Mouse (Mus musculus) erythroblast, embryonic 14.5 days (primary cell): ENCODE results near the gene Qrfp. TPM values are rescaled to one million over a fixed set of nuclear protein-coding genes. Genes with fewer than 3 reads are reported as not detected.

ENCODE experiments used
- H3K27me3 ChIP-seq: 2 replicates; pipeline ENCODE4 v1.6.1; 2012; ENCODE audit warnings: inconsistent platforms; ENCODE audit not compliant: control insufficient read depth
- H3K36me3 ChIP-seq: 2 replicates; pipeline ENCODE4 v1.6.1; 2012; ENCODE audit warnings: mild to moderate bottlenecking, inconsistent platforms; ENCODE audit not compliant: control insufficient read depth
- H3K4me1 ChIP-seq: 2 replicates; pipeline ENCODE4 v1.6.1; 2012; ENCODE audit warnings: inconsistent platforms; ENCODE audit not compliant: control insufficient read depth
- H3K4me3 ChIP-seq: replicated peaks from 2 replicates; pipeline ENCODE3; 2012; ENCODE audit warnings: moderate library complexity, mild to moderate bottlenecking, inconsistent platforms
- H3K9me3 ChIP-seq: 2 replicates; pipeline ENCODE4 v1.6.1; 2012; ENCODE audit warnings: low read length, inconsistent platforms, mixed read lengths; ENCODE audit not compliant: control insufficient read depth
- GATA1 ChIP-seq: IDR thresholded peaks from 2 replicates; pipeline ENCODE4 v1.6.1; 2012; ENCODE audit warnings: low read length, inconsistent platforms, mixed read lengths
- TAL1 ChIP-seq: IDR thresholded peaks from 3 replicates; pipeline ENCODE4 v1.6.1; 2012; ENCODE audit warnings: low read length, inconsistent platforms, mixed read lengths
- polyA plus RNA-seq: library from polyadenylated mRNA; stranded (reverse); fragments of >175 nt; gene quantifications from 2 replicates; pipeline ENCODE4 v1.2.3, GENCODE M21; 2012

Qrfp gene
- not detected in 2 replicates for polyA plus RNA-seq

DNA sequence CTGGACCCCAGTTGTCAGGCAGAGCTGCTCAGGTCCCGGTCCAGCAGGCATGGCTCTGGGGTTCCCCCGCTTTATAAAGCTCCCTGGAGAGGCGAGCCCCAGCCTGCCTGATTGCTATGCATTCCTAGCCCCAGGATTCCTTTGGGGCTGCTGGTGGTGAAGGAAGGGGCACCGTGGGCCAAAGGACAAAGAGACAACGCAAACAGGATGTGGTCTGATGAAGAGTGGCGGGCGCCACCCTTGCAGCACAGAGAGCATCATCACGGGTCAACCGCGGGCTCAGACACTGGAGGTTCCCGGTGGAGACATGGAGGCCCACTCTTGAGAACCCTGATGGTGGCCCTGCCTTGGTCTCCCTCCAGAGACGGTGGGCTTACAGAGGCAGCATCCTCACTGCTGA, at the start of gene Qrfp:
Gene Qrfp (minus strand): TSS at position 137 of the 400 bp plus-strand sequence.
- TF ChIP-seq GATA1 = no peak
- no peak for TF ChIP-seq TAL1
- Histone ChIP-seq H3K36me3 (no peaks in the 10 kb centered on the region), H3K9me3 (no peaks in the 10 kb centered on the region), H3K4me1 (no peaks in the 10 kb centered on the region), H3K27me3 (peaks cover 26% of the 10 kb centered on the region), H3K4me3 (no peak within 1 kb of the TSS)

DNA sequence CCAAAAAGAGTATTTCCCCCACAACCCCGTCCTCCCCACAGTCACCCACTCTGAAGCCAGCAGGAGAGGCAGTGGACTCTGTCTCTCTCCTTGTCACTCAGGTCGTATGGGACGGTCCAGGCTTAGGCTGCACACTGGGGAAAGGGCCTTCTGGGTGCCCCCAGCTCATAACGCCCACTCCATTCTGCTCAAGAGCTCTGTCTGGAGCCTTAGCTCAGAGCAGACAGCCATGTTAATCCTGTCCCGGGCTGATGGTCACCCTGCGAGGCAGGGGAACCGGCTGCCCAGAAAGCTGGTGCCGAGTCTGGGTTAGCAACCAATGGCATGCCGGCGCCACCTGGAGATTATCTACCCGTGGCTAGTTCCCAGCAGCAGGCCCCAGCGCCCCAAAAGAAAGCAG, 48.1 kb upstream of the Qrfp start:
- H3K36me3 ChIP-seq = no peaks in the 10 kb centered on the region
- TF ChIP-seq TAL1 = no peak
- no peak for TF ChIP-seq GATA1
- no peaks in the 10 kb centered on the region for H3K4me1 ChIP-seq
- no peaks in the 10 kb centered on the region; the same call in 1 of the 2 replicates for H3K27me3 ChIP-seq
- H3K9me3 ChIP-seq = no peaks in the 10 kb centered on the region
- no peak overlapping the region for H3K4me3 ChIP-seq

DNA sequence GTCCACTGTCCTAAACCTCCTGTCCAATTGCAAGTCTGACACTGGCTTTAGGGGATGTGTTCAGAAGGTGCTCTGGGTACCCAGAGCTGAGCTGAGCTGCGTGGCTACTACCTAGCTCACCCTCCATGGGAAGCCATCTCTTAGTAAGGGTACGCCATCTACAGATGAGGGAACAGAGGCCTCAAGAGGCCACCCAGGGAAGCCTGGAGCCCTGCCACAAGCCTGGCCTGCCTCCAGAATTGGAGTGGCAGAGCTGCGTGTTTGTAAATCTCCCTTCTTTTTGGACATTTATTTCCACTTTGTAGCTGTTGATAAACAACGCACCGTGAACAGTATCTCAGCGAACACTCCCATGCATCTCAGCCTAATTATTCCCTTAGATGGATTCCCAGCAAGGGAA, 46.8 kb upstream of the Qrfp start:
- H3K9me3 ChIP-seq = no peaks in the 10 kb centered on the region
- H3K4me1 ChIP-seq = no peaks in the 10 kb centered on the region
- H3K27me3 ChIP-seq = no peaks in the 10 kb centered on the region; the same call in 1 of the 2 replicates
- TF ChIP-seq GATA1 (no peak), TAL1 (no peak)
- H3K36me3 ChIP-seq = no peaks in the 10 kb centered on the region
- no peak overlapping the region for H3K4me3 ChIP-seq

DNA sequence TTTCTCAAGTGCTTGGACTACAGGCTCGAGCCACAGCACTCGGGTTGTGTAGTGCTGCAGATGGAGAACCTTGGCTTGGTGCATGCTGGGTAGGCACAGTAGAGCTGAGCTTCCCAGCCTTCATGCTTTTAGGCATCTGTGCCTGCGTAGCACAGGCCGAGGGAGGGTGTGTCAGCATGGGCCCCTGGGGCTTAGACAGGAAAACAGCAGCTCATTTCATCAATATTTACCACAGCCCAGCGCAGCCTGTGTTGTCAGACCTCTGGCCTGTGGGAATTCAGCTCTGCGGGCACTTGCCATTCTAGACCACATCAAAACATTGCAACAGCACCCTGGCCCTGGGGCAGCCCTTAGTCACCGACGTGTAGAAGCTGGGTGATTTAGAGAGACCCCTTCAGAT, 45.6 kb upstream of the Qrfp start:
- TF ChIP-seq GATA1 = no peak
- no peak for TF ChIP-seq TAL1
- no peaks in the 10 kb centered on the region for H3K9me3 ChIP-seq
- H3K4me1 ChIP-seq = no peaks in the 10 kb centered on the region
- H3K27me3 ChIP-seq = no peaks in the 10 kb centered on the region; the same call in 1 of the 2 replicates
- no peaks in the 10 kb centered on the region for H3K36me3 ChIP-seq
- H3K4me3 ChIP-seq = no peak overlapping the region

- Histone ChIP-seq H3K9me3 (peaks cover 2% of the 10 kb centered on the region; the same call in 1 of the 2 replicates), H3K27me3 (peaks cover 31% of the 10 kb centered on the region), H3K4me1 (peaks cover 3% of the 10 kb centered on the region), H3K36me3 (no peaks in the 10 kb centered on the region), H3K4me3 (no peak overlapping the region)
- no peak for TF ChIP-seq GATA1
- no peak for TF ChIP-seq TAL1
These were observed 39.8 kb upstream of the Qrfp start for GRCm38 (mm10) chr2:31850141-31850540.

DNA sequence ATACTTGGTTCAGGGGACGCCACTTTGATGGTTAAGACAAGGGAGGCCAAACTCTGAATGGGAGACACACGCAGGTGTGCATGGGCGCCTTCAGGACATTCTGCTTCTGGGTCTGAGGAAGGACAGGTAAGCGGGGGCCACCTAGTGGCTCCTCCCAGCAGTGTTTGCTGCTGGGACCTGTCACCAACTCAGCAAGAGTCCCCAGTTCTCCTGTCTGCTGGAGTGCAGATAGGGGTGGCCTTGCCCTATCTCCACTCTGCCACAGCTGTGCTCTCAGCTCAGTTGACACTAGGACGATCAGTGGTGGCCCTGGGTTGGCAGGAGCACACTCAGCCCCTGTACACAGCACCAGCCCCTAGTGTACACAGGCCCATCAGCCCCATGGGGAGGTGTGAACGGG, 37.5 kb upstream of the Qrfp start:
- no peaks in the 10 kb centered on the region for H3K36me3 ChIP-seq
- H3K27me3 ChIP-seq = peaks cover 52% of the 10 kb centered on the region

DNA sequence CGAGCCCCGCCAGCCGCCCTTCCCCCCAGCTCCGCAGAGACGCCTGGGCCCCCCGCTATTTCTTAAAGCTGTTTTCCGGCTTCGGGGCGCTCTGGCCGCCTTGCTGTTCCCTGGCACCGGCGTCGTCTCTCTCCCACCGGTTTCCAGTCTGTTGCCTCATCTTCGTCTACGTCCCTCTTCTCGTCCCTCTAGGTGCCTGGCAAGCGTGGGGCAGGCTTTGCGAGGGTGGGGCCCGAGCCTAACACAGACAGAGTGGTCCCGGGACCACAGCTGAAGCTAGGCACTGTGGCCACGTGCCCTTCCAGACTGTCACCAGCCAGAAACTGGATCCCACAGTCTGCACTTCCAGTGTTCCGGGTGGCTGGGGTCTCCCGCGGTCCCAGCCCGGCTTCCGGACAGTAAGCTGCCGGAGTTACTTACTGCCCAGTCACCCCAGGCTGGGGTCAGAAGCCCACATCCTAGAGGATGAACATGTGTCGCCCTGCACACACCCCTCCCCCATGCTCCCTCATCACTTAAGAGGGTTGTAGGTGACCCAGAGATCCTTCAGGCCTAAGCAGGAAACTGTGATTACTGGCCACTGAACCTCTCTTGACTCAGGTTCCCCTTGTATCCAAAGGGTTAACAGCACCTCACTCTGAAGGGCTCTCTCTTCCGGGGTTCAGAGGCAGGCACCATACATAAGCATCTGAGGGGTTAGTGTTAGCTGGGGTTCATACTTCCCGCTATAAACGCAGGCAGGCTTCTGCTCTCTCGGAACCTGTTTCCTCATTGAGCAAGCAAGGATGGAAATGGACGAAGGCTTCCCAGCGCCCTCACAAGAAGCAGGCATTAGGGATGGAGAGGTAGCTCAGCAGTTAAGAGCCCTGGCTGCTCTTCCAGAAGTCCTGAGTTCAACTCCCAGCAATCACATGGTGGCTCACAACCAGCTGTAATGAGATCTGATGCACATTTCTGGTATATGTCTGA, 36.6 kb upstream of the Qrfp start:
- Histone ChIP-seq H3K4me3 (no peak overlapping the region), H3K27me3 (peaks cover 52% of the 10 kb centered on the region)
- TF ChIP-seq GATA1 = no peak
- TF ChIP-seq TAL1 = no peak

More for the DNA sequence above, 37.5 kb upstream of the Qrfp start:
- H3K9me3 ChIP-seq = peaks cover 2% of the 10 kb centered on the region; the same call in 1 of the 2 replicates
- H3K4me1 ChIP-seq = peaks cover 3% of the 10 kb centered on the region
- H3K4me3 ChIP-seq = no peak overlapping the region
- TF ChIP-seq GATA1 = no peak
- TF ChIP-seq TAL1 = no peak

GRCm38 (mm10) chr2:31845896-31846691, 35.7 kb upstream of the Qrfp start, which contains the start of gene Fibcd1:
Gene Fibcd1 (minus strand): TSS chr2:31846005.
- Histone ChIP-seq H3K4me1 (peaks cover 3% of the 10 kb centered on the region), H3K36me3 (no peaks in the 10 kb centered on the region)

More for the DNA sequence above, 36.6 kb upstream of the Qrfp start:
- Histone ChIP-seq H3K4me1 (peaks cover 3% of the 10 kb centered on the region), H3K9me3 (peaks cover 2% of the 10 kb centered on the region; the same call in 1 of the 2 replicates), H3K36me3 (no peaks in the 10 kb centered on the region)

GRCm38 (mm10) chr2:31845512-31845895, 35.1 kb upstream of the Qrfp start:
- TF ChIP-seq TAL1 (no peak), GATA1 (no peak)
- H3K4me3 ChIP-seq = no peak overlapping the region

More at GRCm38 (mm10) chr2:31845896-31846691, 35.7 kb upstream of the Qrfp start, which contains the start of gene Fibcd1:
- Histone ChIP-seq H3K9me3 (peaks cover 2% of the 10 kb centered on the region; the same call in 1 of the 2 replicates), H3K27me3 (peaks cover 52% of the 10 kb centered on the region), H3K4me3 (no peak within 1 kb of the TSS)
- no peak for TF ChIP-seq GATA1
- no peak for TF ChIP-seq TAL1

More at GRCm38 (mm10) chr2:31845512-31845895, 35.1 kb upstream of the Qrfp start:
- Histone ChIP-seq H3K9me3 (peaks cover 2% of the 10 kb centered on the region; the same call in 1 of the 2 replicates), H3K4me1 (peaks cover 3% of the 10 kb centered on the region), H3K27me3 (peaks cover 52% of the 10 kb centered on the region), H3K36me3 (no peaks in the 10 kb centered on the region)
